Mouse (Mus musculus) left cerebral cortex, postnatal 10 days (tissue): ENCODE results near the gene Acot6. TPM values are rescaled to one million over a fixed set of nuclear protein-coding genes. Genes with fewer than 3 reads are reported as not detected.
"Not testable (repeated sequence)": the region's sequence is repeated elsewhere in the genome, so short reads cannot be mapped to it uniquely, and the experiment has no call there.

Experiments
- DNase-seq, 2 experiments: peaks; one replicate each; pipeline ENCODE4 v3.0.0; 2021 to 2022; ENCODE audit warnings: low spot score in 2 of 2, mixed read lengths in 1 of 2; ENCODE audit errors: extremely low spot score in 1 of 2
- intact Hi-C: fragments of 180-260 bp; cut with DNase I; formaldehyde crosslinking; loops from one replicate; pipeline ENCODE4 v1.15.1; 2025
- total RNA-seq, 2 experiments: library from RNA; stranded (reverse); gene quantifications; 2 replicates each; pipeline ENCODE4 v1.2.3; 2021

Gene Acot6
- total RNA-seq, 2 experiments from 2014 or later = 3.2 to 3.3 TPM

DNA sequence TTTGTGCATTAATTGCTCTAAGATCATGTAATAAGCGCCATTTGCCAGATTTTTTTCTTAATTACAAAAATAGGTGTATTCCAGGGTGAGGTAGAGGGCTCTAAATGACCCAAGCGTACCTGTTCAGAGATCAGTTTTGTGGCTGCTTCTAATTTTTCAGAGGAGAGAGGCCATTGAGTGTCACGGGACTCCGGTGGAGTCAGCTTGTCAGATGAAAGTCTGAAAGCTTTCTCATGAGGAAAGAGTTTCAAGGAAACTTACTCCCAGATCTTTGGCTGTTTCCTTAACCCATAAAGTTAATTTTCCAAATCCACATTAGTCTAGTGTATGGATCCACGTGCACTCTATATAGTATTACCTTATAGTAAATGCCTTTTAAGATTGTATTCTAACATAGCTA is 5.8 kb upstream of the Acot6 start:
- intact Hi-C loops, DNase-seq: not testable (repeated sequence)

GRCm38 (mm10) chr12:84099605-84100004 is 849 bp upstream of the Acot6 start:
- intact Hi-C loops = no loop called here
- DNase-seq = no peak

- intact Hi-C loops = no loop called here
- no peak for DNase-seq
Observed at GRCm38 (mm10) chr12:84100071-84100470, 383 bp upstream of the Acot6 start.

DNA sequence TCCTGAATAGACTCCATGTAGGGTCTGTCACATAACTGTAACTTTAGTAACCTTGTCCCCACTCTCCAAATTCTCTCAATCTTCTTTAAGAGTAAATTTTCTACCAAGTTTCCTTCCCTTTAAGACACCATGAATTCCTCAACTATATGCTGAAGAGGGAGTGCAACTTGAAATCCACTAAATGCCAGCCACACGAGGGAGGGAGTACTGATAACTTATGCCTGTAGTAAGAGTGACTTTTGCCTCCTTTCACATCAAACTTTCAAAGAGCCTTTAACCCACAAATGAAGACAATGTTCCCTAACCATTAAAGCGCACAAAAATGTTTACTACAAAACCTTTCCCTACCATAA is 1.0 kb downstream of the Acot6 start:
- intact Hi-C loops = no loop called here

DNA sequence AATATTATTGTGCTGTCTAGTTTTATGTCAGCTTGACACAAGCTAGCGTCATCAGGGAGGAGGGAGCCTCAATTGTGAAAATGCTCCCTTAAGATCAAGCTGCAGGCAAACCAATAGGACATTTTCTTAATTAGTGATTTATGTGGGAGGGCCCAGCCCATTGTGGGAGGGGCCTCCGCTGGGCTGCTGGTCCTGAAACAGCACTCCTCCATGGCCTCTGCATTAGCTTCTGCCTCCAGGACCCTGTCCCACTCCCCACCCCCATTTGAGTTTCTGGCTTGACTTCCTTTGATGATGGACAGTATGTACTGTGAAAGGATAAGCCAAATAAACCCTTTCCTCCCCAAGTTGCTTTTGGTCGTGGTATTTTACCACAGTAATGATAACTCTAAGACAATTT is 6.6 kb downstream of the Acot6 start:
- no peak for DNase-seq
- intact Hi-C loops = no loop called here

More for the DNA sequence above, 1.0 kb downstream of the Acot6 start:
- no peak for DNase-seq

- intact Hi-C loops = no loop called here
- DNase-seq = no peak
Observed at GRCm38 (mm10) chr12:84107692-84108091, 7.2 kb downstream of the Acot6 start.

GRCm38 (mm10) chr12:84109924-84110323 is 9.5 kb downstream of the Acot6 start:
- no peak for DNase-seq
- intact Hi-C loops = no loop called here

DNA sequence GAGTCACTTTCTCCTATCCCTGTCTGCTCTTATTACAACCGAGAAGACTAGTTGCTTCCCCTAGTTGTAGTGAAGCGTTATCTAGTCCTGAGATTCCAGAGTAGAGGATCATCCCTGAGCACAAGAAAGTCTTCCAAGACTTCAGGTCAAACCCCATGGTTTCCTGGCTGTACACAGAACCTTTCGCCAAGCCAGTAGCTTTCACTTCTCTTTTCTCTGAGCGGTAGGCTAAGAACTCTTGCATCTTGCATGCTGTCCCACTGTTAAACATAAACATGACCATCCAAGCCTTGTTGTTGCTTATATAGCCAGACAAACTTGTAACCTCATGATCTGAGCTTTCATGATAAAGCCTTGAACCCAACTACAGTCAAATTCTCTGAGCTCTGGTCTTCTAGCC is 10.4 kb downstream of the Acot6 start:
- DNase-seq = no peak
- intact Hi-C loops = no loop called here

GRCm38 (mm10) chr12:84113676-84114075 is 13.2 kb downstream of the Acot6 start:
- DNase-seq = no peak
- intact Hi-C loops = no loop called here

GRCm38 (mm10) chr12:84114153-84114994 is 13.9 kb downstream of the Acot6 start, which contains the start of gene Dnal1:
Gene Dnal1 (plus strand): TSS chr12:84114366.
- intact Hi-C loops = no loop called here
- peak; percentile 86 to 95 for DNase-seq

- DNase-seq = no peak
- intact Hi-C loops = no loop called here
Observed at GRCm38 (mm10) chr12:84119584-84119983, 19.1 kb downstream of the Acot6 start.

DNA sequence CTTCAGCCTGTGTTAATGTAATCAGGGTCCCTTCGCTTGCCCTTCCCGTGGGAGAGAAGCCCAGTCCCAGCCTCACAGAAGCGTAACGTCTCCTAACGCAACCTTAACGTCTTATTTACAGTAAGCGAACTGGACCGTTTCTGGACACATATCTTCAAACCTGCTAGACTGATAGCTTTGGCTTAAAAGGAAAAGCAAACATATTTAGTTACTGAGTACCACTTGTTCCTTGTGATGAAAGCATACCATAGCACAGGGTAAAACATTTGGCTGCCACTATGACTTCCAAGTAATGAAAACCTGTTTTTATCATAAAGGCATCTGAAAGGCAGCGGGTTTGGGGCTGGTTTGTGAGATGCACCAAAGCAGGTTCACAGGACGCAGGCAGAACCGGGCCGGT is 25.4 kb downstream of the Acot6 start:
- DNase-seq = no peak
- intact Hi-C loops = no loop called here

GRCm38 (mm10) chr12:84126899-84127298 is 26.4 kb downstream of the Acot6 start:
- no peak for DNase-seq
- intact Hi-C loops = no loop called here

DNA sequence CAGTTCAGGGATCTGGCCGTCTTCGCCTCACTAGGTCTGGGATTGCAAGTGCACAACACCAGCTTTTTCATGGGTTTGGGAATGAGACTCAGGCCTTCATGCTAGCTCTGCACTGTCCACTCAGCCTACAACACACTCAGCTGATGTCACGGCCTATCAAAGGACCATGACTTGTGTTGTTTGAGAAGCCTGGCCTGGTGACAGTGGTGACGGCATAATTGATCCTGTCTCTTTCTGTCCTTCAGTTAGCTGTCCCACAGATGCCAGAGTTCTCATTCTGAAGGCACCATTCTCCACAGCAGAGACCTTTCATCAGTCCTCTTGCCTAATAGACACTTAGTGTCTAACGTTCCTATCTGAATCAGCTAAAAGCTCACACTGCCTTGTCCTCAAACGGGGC is 28.1 kb downstream of the Acot6 start:
- intact Hi-C loops = no loop called here
- DNase-seq = no peak

- DNase-seq = no peak
- intact Hi-C loops = no loop called here
Observed at GRCm38 (mm10) chr12:84129931-84130330, 29.5 kb downstream of the Acot6 start.

GRCm38 (mm10) chr12:84132265-84132664 is 31.8 kb downstream of the Acot6 start:
- no peak for DNase-seq
- intact Hi-C loops = no loop called here

DNA sequence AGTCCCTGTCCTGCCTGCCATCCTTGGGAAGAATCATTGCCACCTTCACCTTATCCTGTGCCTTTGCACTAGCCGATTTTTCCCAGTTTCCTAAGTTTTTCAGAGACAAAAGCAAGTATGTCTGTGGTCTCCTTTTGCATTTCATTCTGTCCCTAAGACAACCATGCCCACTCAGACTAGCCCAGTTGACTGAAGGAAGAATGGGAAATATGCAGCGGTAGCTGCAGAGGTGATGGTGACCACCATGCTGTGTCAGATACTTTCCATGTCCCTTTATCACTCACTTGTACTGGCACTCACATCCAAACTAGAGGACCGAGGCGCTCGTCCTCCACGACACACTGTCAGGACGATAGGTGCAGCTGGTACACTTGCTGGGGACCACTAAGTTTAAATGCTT is 36.7 kb downstream of the Acot6 start:
- DNase-seq = no peak
- intact Hi-C loops = no loop called here

DNA sequence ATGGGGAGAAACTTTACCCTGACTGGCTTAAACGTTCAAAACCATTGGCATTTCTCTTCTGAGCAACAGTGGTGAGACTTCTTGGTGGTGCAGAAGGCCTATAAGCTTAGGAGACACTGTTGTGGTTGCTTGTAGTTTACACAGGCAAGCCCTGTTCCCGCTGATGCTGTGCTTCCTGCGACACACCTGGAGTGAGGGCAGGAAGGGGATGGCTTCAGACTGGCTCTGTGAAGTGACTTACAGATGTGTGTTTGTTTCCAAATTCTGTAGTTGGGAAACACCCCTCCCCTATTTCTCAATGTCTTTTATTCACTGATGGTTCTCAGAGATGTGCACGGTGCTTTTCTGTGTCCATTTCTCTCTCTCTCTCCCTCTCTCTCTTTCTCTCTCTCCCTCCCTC is 39.7 kb downstream of the Acot6 start:
- DNase-seq = no peak
- intact Hi-C loops = no loop called here

GRCm38 (mm10) chr12:84141271-84141670 is 40.8 kb downstream of the Acot6 start:
- intact Hi-C loops = no loop called here
- no peak for DNase-seq

- intact Hi-C loops = no loop called here
Observed at GRCm38 (mm10) chr12:84142281-84143050, 42.0 kb downstream of the Acot6 start.

More at GRCm38 (mm10) chr12:84142281-84143050, 42.0 kb downstream of the Acot6 start:
- DNase-seq = no peak
